Mouse (Mus musculus): ENCODE results near the gene Atg101. TPM values are rescaled to one million over a fixed set of nuclear protein-coding genes. Genes with fewer than 3 reads are reported as not detected.
"Not testable (repeated sequence)": the region's sequence is repeated elsewhere in the genome, so short reads cannot be mapped to it uniquely, and the experiment has no call there.

Gene Atg101
- total and polyA plus RNA-seq, 2 experiments from 2014 or later, result 52.3 to 75.3 TPM

- DNase-seq (ENCODE audit: low spot score), result no peak
- WGBS, result 86% methylated on average over 7 of the region's 7 CpGs
- Histone ChIP-seq H3K36me3 (ENCODE audit: insufficient read depth, low read length) (no peaks in the 10 kb centered on the region), H3K27me3 (ENCODE audit: insufficient read depth, low read length) (no peaks in the 10 kb centered on the region), H3K4me1 (ENCODE audit: insufficient read depth, low read length) (no peaks in the 10 kb centered on the region), H3K4me2 (ENCODE audit: low read depth, low read length) (no peak overlapping the region), H3K27ac (no peak overlapping the region), H3K9me3 (ENCODE audit: low read length) (no peaks in the 10 kb centered on the region), H3K4me3 (ENCODE audit: low read length) (no peak overlapping the region), H3K9ac (replicated peaks; ENCODE audit: low read length) (no peak overlapping the region)
- no peak for ATAC-seq
- TF ChIP-seq CTCF (IDR thresholded peaks at IDR 0.05; ENCODE audit: low read depth), result no peak
Observed at GRCm38 (mm10) chr15:101322640-101323039, 38.6 kb downstream of the Atg101 start.

GRCm38 (mm10) chr15:101323511-101323910 lies 39.4 kb downstream of the Atg101 start:
- DNase-seq (ENCODE audit: low spot score) (no peak), ATAC-seq (no peak)
- WGBS, result 98% methylated on average over 5 of the region's 5 CpGs
- H3K4me3 ChIP-seq (ENCODE audit: low read length), result no peak overlapping the region
- no peaks in the 10 kb centered on the region for H3K36me3 ChIP-seq (ENCODE audit: insufficient read depth, low read length)
- no peaks in the 10 kb centered on the region for H3K4me1 ChIP-seq (ENCODE audit: insufficient read depth, low read length)
- H3K27me3 ChIP-seq (ENCODE audit: insufficient read depth, low read length), result no peaks in the 10 kb centered on the region
- H3K9ac ChIP-seq (replicated peaks; ENCODE audit: low read length), result no peak overlapping the region
- no peak overlapping the region for H3K4me2 ChIP-seq (ENCODE audit: low read depth, low read length)
- H3K9me3 ChIP-seq (ENCODE audit: low read length), result no peaks in the 10 kb centered on the region
- no peak overlapping the region for H3K27ac ChIP-seq
- TF ChIP-seq CTCF (IDR thresholded peaks at IDR 0.05; ENCODE audit: low read depth), result no peak

DNA sequence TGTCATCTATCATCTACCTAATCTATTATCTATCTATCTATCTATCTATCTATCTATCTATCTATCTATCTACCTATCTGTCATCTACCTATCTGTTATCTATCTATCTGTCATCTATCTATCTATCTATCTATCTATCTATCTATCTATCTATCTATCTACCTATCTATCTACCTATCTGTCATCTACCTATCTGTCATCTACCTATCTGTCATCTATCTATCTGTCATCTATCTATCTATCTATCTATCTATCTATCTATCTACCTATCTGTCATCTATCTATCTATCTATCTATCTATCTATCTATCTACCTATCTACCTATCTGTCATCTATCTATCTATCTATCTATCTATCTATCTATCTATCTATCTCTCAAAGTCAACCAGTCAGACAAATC lies 40.3 kb downstream of the Atg101 start:
- ATAC-seq; H3K9ac ChIP-seq (replicated peaks; ENCODE audit: low read length); H3K4me2 ChIP-seq (ENCODE audit: low read depth, low read length); DNase-seq (ENCODE audit: low spot score); H3K27ac ChIP-seq; H3K36me3 ChIP-seq (ENCODE audit: insufficient read depth, low read length); H3K27me3 ChIP-seq (ENCODE audit: insufficient read depth, low read length); H3K4me3 ChIP-seq (ENCODE audit: low read length); H3K9me3 ChIP-seq (ENCODE audit: low read length); H3K4me1 ChIP-seq (ENCODE audit: insufficient read depth, low read length): not testable (repeated sequence)

GRCm38 (mm10) chr15:101325991-101326534 lies 42.0 kb downstream of the Atg101 start:
- WGBS, result 41% methylated on average over 9 of the region's 10 CpGs
- no peaks in the 10 kb centered on the region for H3K36me3 ChIP-seq (ENCODE audit: insufficient read depth, low read length)
- H3K9ac ChIP-seq (replicated peaks; ENCODE audit: low read length), result no peak overlapping the region
- no peak overlapping the region for H3K4me2 ChIP-seq (ENCODE audit: low read depth, low read length)
- DNase-seq (ENCODE audit: low spot score) (no peak), ATAC-seq (no peak)
- H3K27me3 ChIP-seq (ENCODE audit: insufficient read depth, low read length), result no peaks in the 10 kb centered on the region
- no peak overlapping the region for H3K4me3 ChIP-seq (ENCODE audit: low read length)
- no peak for TF ChIP-seq CTCF (IDR thresholded peaks at IDR 0.05; ENCODE audit: low read depth)
- H3K4me1 ChIP-seq (ENCODE audit: insufficient read depth, low read length), result no peaks in the 10 kb centered on the region
- H3K27ac ChIP-seq, result no peak overlapping the region
- H3K9me3 ChIP-seq (ENCODE audit: low read length), result no peaks in the 10 kb centered on the region

DNA sequence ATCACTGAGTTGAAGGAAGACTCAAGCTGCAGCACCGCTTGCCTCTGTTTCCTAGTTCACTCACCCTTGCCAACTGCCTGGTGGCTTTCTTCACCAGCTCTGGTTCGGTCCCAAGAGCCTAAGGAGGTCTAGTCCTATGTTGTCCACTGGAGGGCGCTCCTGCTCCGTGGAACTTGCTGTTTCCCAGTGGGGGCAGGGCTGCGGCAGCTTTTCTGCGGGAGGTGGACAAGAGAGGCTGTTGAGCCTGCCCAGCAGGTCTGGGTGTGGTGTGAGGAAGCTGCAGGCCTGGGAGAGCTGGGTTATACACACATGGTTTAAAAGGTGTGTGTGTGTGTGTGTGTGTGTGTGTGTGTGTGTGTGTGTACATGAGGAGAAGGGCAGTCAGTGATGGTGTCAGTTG lies 43.2 kb downstream of the Atg101 start:
- Histone ChIP-seq H3K4me3 (ENCODE audit: low read length) (no peak overlapping the region), H3K27ac (no peak overlapping the region), H3K9me3 (ENCODE audit: low read length) (no peaks in the 10 kb centered on the region), H3K9ac (replicated peaks; ENCODE audit: low read length) (no peak overlapping the region), H3K4me2 (ENCODE audit: low read depth, low read length) (no peak overlapping the region), H3K27me3 (ENCODE audit: insufficient read depth, low read length) (no peaks in the 10 kb centered on the region), H3K4me1 (ENCODE audit: insufficient read depth, low read length) (no peaks in the 10 kb centered on the region), H3K36me3 (ENCODE audit: insufficient read depth, low read length) (no peaks in the 10 kb centered on the region)
- 1% methylated on average over 6 of the region's 6 CpGs for WGBS
- TF ChIP-seq CTCF (IDR thresholded peaks at IDR 0.05; ENCODE audit: low read depth), result peak; percentile 99
- ATAC-seq (peak; percentile 64), DNase-seq (ENCODE audit: low spot score) (peak; percentile 90)

GRCm38 (mm10) chr15:101328876-101329563 lies 44.9 kb downstream of the Atg101 start:
- no peak for ATAC-seq
- H3K27me3 ChIP-seq (ENCODE audit: insufficient read depth, low read length), result no peaks in the 10 kb centered on the region
- 52% methylated on average over 3 of the region's 3 CpGs for WGBS
- TF ChIP-seq CTCF (IDR thresholded peaks at IDR 0.05; ENCODE audit: low read depth), result no peak
- H3K4me2 ChIP-seq (ENCODE audit: low read depth, low read length), result no peak overlapping the region
- H3K27ac ChIP-seq, result no peak overlapping the region
- no peak for DNase-seq (ENCODE audit: low spot score)
- no peaks in the 10 kb centered on the region for H3K36me3 ChIP-seq (ENCODE audit: insufficient read depth, low read length)
- no peak overlapping the region for H3K4me3 ChIP-seq (ENCODE audit: low read length)
- H3K9ac ChIP-seq (replicated peaks; ENCODE audit: low read length), result no peak overlapping the region
- H3K9me3 ChIP-seq (ENCODE audit: low read length), result no peaks in the 10 kb centered on the region
- no peaks in the 10 kb centered on the region for H3K4me1 ChIP-seq (ENCODE audit: insufficient read depth, low read length)

DNA sequence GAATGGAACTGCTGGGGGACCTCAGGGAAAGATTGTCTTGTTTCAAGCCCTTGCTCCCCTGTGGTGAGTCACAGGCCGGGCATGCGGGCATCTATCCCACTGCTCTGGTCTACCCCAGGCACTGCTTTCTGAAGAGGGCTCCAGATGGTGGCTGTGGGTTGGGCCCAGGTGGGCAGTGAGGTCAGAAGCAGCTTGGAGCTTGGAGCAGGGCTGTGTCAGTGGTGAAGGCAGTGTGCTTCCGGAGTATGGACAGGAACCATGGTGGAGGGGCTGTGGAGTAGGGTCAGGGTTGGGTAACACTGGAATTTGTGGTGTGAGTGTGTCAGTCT lies 45.5 kb downstream of the Atg101 start:
- Histone ChIP-seq H3K9me3 (ENCODE audit: low read length) (no peaks in the 10 kb centered on the region), H3K4me2 (ENCODE audit: low read depth, low read length) (no peak overlapping the region), H3K4me3 (ENCODE audit: low read length) (no peak overlapping the region), H3K9ac (replicated peaks; ENCODE audit: low read length) (no peak overlapping the region), H3K4me1 (ENCODE audit: insufficient read depth, low read length) (no peaks in the 10 kb centered on the region), H3K27ac (no peak overlapping the region), H3K36me3 (ENCODE audit: insufficient read depth, low read length) (no peaks in the 10 kb centered on the region), H3K27me3 (ENCODE audit: insufficient read depth, low read length) (no peaks in the 10 kb centered on the region)
- ATAC-seq (no peak), DNase-seq (ENCODE audit: low spot score) (no peak)
- WGBS, result 50% methylated on average over 3 of the region's 3 CpGs
- no peak for TF ChIP-seq CTCF (IDR thresholded peaks at IDR 0.05; ENCODE audit: low read depth)

Data from hindbrain, postnatal 0 days (tissue).